Mouse (Mus musculus) embryonic fibroblast, embryonic 13.5 days (primary cell): Measurements from ENCODE around the gene Stk10. TPM values are rescaled to one million over a fixed set of nuclear protein-coding genes. Genes with fewer than 3 reads are reported as not detected.

Source experiments
- H3K27ac ChIP-seq: 2 replicates; pipeline ENCODE4 v1.5.1; 2012; ENCODE audit warnings: low read length, control low read depth, inconsistent platforms; ENCODE audit not compliant: insufficient read depth
- H3K4me1 ChIP-seq: 2 replicates; pipeline ENCODE4 v1.6.1; 2011; ENCODE audit warnings: low read length; ENCODE audit not compliant: control insufficient read depth, insufficient read depth
- H3K4me3 ChIP-seq: 2 replicates; pipeline ENCODE4 v1.5.1; 2011; ENCODE audit warnings: mild to moderate bottlenecking, control low read depth, low read length; ENCODE audit not compliant: insufficient read depth
- CTCF ChIP-seq: IDR thresholded peaks from 2 replicates; pipeline ENCODE4 v1.5.1; 2011; ENCODE audit warnings: mild to moderate bottlenecking, control low read depth, low read length, moderate library complexity, borderline replicate concordance; ENCODE audit not compliant: insufficient read depth
- POLR2A ChIP-seq: IDR thresholded peaks from 2 replicates; pipeline ENCODE4 v1.6.1; 2011; ENCODE audit warnings: low read depth, mild to moderate bottlenecking, control low read depth, low read length, moderate library complexity
- polyA plus RNA-seq: library from polyadenylated mRNA; stranded (reverse); fragments of >200 nt; gene quantifications from 2 replicates; pipeline ENCODE4 v1.2.4, GENCODE M21; 2011; ENCODE audit warnings: low read depth; ENCODE audit not compliant: missing spikeins, insufficient read length

The Stk10 gene
- polyA plus RNA-seq, 1 experiment = 4.4 TPM

GRCm38 (mm10) chr11:32565088-32565487, 32.0 kb downstream of the Stk10 start:
- H3K4me3 ChIP-seq = no peak overlapping the region
- H3K27ac ChIP-seq = 0 out of 2 replicates have a peak overlapping the region, but pooled peaks have one; percentile 35
- TF ChIP-seq POLR2A (no peak), CTCF (no peak)
- peaks cover 6% of the 10 kb centered on the region; the same call in 1 of the 2 replicates for H3K4me1 ChIP-seq

GRCm38 (mm10) chr11:32566184-32566583, 33.1 kb downstream of the Stk10 start:
- Histone ChIP-seq H3K27ac (no peak overlapping the region), H3K4me1 (peaks cover 6% of the 10 kb centered on the region; the same call in 1 of the 2 replicates), H3K4me3 (no peak overlapping the region)
- no peak for TF ChIP-seq POLR2A
- no peak for TF ChIP-seq CTCF

GRCm38 (mm10) chr11:32567000-32567855, 34.1 kb downstream of the Stk10 start:
- Histone ChIP-seq H3K27ac (no peak overlapping the region), H3K4me1 (peaks cover 6% of the 10 kb centered on the region; the same call in 1 of the 2 replicates), H3K4me3 (no peak overlapping the region)
- TF ChIP-seq CTCF (no peak), POLR2A (no peak)

DNA sequence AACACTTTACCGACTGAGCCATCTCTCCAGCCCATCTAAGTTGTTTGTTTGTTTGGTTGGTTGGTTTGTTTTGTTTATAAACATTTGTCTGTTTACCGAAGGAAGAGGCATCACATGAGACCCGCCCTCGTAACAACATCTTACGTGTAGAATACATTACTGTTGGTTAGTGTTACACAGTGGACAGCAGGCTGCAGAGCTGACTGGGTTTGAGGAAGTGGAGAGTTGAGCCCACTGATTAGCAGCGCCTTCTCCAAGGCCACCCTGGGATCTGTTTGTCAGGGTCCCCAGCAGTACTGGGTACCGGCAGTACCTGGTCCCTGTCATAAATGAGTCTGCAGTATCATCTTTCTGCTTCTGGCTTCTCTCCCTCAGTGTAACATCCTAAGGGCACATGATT, 35.0 kb downstream of the Stk10 start:
- Histone ChIP-seq H3K27ac (no peak overlapping the region), H3K4me1 (peaks cover 6% of the 10 kb centered on the region; the same call in 1 of the 2 replicates), H3K4me3 (no peak overlapping the region)
- no peak for TF ChIP-seq POLR2A
- TF ChIP-seq CTCF = no peak

- H3K27ac ChIP-seq = no peak overlapping the region
- TF ChIP-seq CTCF = no peak
- TF ChIP-seq POLR2A = no peak
- H3K4me3 ChIP-seq = no peak overlapping the region
- H3K4me1 ChIP-seq = peaks cover 4% of the 10 kb centered on the region; the same call in 1 of the 2 replicates
These were observed 35.7 kb downstream of the Stk10 start for GRCm38 (mm10) chr11:32568637-32569293.

- Histone ChIP-seq H3K4me3 (no peak overlapping the region), H3K27ac (no peak overlapping the region), H3K4me1 (no peaks in the 10 kb centered on the region)
- TF ChIP-seq POLR2A (no peak), CTCF (no peak)
These were observed 38.0 kb downstream of the Stk10 start for GRCm38 (mm10) chr11:32571103-32571502.

GRCm38 (mm10) chr11:32573669-32574068, 40.6 kb downstream of the Stk10 start:
- Histone ChIP-seq H3K4me3 (no peak overlapping the region), H3K27ac (no peak overlapping the region), H3K4me1 (no peaks in the 10 kb centered on the region)
- no peak for TF ChIP-seq CTCF
- no peak for TF ChIP-seq POLR2A

DNA sequence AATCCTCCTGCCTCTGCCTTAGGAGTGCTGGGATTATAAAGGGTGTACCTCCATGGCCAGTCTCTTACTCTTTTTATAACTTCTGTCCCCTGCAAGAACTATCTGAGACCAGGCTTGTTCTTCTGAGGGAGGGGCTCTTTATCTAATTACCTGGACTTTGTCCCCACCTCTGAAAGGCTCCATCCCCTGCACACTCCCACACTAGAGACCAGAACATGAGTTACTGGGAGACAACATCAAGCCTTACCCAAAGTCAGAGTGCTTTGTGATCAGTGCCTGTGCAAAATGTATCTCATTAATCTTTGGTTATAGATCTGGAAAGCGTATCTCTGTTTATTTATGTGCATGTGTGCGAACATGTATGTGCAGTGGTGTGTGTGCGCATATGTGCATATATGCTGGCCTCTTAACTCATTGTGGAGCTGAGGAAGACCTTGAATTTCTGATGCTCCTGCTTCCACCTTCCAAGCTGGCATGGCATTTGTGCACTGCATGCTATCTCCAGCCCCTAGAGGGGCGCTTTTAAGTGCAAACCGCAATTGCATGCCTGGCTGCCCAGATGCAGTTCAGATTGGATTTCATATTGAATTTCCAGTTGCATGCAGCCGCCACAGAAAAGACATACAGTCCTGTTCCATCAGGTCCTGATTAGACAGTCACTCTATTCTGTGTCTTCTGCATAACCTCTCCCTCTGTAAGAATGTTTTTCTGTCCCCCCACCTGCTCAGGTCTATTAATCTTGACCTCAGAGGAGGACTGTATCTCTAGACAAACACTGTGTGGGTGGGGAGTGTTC, 43.1 kb downstream of the Stk10 start:
- Histone ChIP-seq H3K4me1 (no peaks in the 10 kb centered on the region), H3K4me3 (no peak overlapping the region), H3K27ac (no peak overlapping the region)
- TF ChIP-seq POLR2A = no peak
- no peak for TF ChIP-seq CTCF

GRCm38 (mm10) chr11:32576760-32577050, 43.6 kb downstream of the Stk10 start:
- H3K4me1 ChIP-seq = no peaks in the 10 kb centered on the region
- no peak overlapping the region for H3K4me3 ChIP-seq
- no peak overlapping the region for H3K27ac ChIP-seq
- TF ChIP-seq CTCF (no peak), POLR2A (no peak)

DNA sequence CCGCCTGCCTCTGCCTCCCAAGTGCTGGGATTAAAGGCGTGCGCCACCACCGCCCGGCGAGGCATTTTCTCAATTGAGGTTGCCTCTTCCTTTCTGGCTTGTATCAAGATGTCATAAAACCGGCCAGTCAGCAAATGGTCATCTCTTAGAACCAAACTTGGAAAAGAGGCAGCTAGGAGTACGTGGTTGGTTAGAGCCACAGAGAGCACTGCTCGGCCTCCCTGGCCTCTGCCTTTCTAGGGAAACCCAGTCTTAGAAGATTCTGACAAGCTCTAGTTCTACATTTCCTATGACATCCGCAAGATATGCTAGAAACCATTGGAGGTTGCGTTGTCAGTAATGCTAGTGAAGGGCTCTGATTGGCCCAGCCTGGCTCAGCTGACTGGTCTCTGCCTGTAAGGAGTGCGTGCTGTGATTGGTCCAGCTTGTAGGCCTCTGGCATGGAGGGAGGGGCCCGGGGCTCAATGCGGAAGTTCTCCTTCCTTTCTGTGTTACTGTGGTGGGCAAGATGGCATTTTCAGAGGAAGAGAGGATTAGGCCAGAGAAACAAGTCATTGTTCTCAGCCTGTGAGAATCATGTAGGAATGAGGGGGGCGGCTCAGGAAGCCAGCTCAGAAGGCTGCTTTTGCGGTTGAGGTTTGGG, 47.3 kb downstream of the Stk10 start:
- Histone ChIP-seq H3K4me3 (no peak overlapping the region), H3K27ac (no peak overlapping the region), H3K4me1 (no peaks in the 10 kb centered on the region)
- TF ChIP-seq POLR2A (no peak), CTCF (no peak)
